Mouse (Mus musculus): ENCODE data around the gene Dnah11. TPM values are rescaled to one million over a fixed set of nuclear protein-coding genes. Genes with fewer than 3 reads are reported as not detected.

The Dnah11 gene
- total and polyA plus RNA-seq, 3 experiments = 0.11 to 0.77 TPM; not detected in 1

GRCm38 (mm10) chr12:118147521-118148033 lies 51.3 kb downstream of the Dnah11 start:
- DNase-seq (ENCODE audit: low read depth, low spot score) = no peak
- TF ChIP-seq MAZ (IDR thresholded peaks at IDR 0.05; ENCODE audit: low read depth, low read length) (no peak), EP300 (IDR thresholded peaks at IDR 0.05; ENCODE audit: low read depth in 1 of 2, low read length in 2 of 2) (peak; percentile 32 to 53; a peak in 2 of 4 replicates), CHD1 (IDR thresholded peaks at IDR 0.05; ENCODE audit: low read depth, low read length) (no peak), UBTF (IDR thresholded peaks at IDR 0.05; ENCODE audit: borderline replicate concordance, insufficient read depth, low read depth, low read length) (no peak), MXI1 (IDR thresholded peaks at IDR 0.05; ENCODE audit: low read depth, low read length) (no peak), TCF12 (IDR thresholded peaks at IDR 0.05; ENCODE audit: low read depth, low read length) (peak; percentile 75), GATA1 (IDR thresholded peaks at IDR 0.05; ENCODE audit: low read depth, low read length) (peak; percentile 28; the same call in 1 of the 2 replicates)
- H3K36me3 ChIP-seq (ENCODE audit: control insufficient read depth in 1 of 2, insufficient read depth in 2 of 2, low read length in 2 of 2) = no peaks in the 10 kb centered on the region
- H3K4me1 ChIP-seq (ENCODE audit: control insufficient read depth in 1 of 2, insufficient read depth in 2 of 2, low read length in 2 of 2) = no peaks in the 10 kb centered on the region
- H3K9me3 ChIP-seq (replicated peaks; ENCODE audit: insufficient read depth, low read length) = no peaks in the 10 kb centered on the region
- no peak overlapping the region for H3K9ac ChIP-seq (ENCODE audit: control insufficient read depth, low read depth, low read length, poor library complexity, severe bottlenecking)
- no peaks in the 10 kb centered on the region for H3K27me3 ChIP-seq (ENCODE audit: control insufficient read depth in 1 of 2, insufficient read depth in 2 of 2, low read length in 2 of 2)
- H3K27ac ChIP-seq (ENCODE audit: control insufficient read depth, low read depth, low read length) = no peak overlapping the region
- H3K79me2 ChIP-seq (ENCODE audit: control insufficient read depth, insufficient read depth, low read length, poor library complexity) = no peaks in the 10 kb centered on the region
- no peak overlapping the region for H3K4me3 ChIP-seq (ENCODE audit: control insufficient read depth in 1 of 2, insufficient read depth in 1 of 2, low read depth in 2 of 2, low read length in 2 of 2)

- Histone ChIP-seq H3K9me3 (replicated peaks; ENCODE audit: insufficient read depth, low read length) (no peaks in the 10 kb centered on the region), H3K4me1 (ENCODE audit: control insufficient read depth in 1 of 2, insufficient read depth in 2 of 2, low read length in 2 of 2) (no peaks in the 10 kb centered on the region), H3K27me3 (ENCODE audit: control insufficient read depth in 1 of 2, insufficient read depth in 2 of 2, low read length in 2 of 2) (peaks cover 0 to 3% of the 10 kb centered on the region in 2 experiments; a peak in 2 of 4 replicates), H3K4me3 (ENCODE audit: control insufficient read depth in 1 of 2, insufficient read depth in 1 of 2, low read depth in 2 of 2, low read length in 2 of 2) (no peak overlapping the region), H3K27ac (ENCODE audit: control insufficient read depth, low read depth, low read length) (no peak overlapping the region), H3K36me3 (ENCODE audit: control insufficient read depth in 1 of 2, insufficient read depth in 2 of 2, low read length in 2 of 2) (no peaks in the 10 kb centered on the region), H3K9ac (ENCODE audit: control insufficient read depth, low read depth, low read length, poor library complexity, severe bottlenecking) (no peak overlapping the region), H3K79me2 (ENCODE audit: control insufficient read depth, insufficient read depth, low read length, poor library complexity) (no peaks in the 10 kb centered on the region)
- DNase-seq (ENCODE audit: low read depth, low spot score) = no peak
- no peak for TF ChIP-seq MYC (IDR thresholded peaks at IDR 0.05; ENCODE audit: low read depth, low read length)
- no peak for TF ChIP-seq NRF1 (IDR thresholded peaks at IDR 0.05; ENCODE audit: insufficient read depth, low read depth, low read length, poor library complexity, severe bottlenecking)
- TF ChIP-seq POLR2A (IDR thresholded peaks at IDR 0.05; ENCODE audit: control insufficient read depth in 1 of 2, insufficient read depth in 1 of 2, low read depth in 1 of 2, low read length in 2 of 2, poor library complexity in 1 of 2) = no peak
- no peak for TF ChIP-seq ZMIZ1 (IDR thresholded peaks at IDR 0.05; ENCODE audit: low read depth, low read length)
- no peak for TF ChIP-seq POLR2AphosphoS5 (IDR thresholded peaks at IDR 0.05; ENCODE audit: borderline replicate concordance, low read depth, low read length)
- TF ChIP-seq E2F4 (IDR thresholded peaks at IDR 0.05; ENCODE audit: borderline replicate concordance, low read depth, low read length) = no peak
These were observed 70.7 kb downstream of the Dnah11 start for GRCm38 (mm10) chr12:118128116-118128515.

- Histone ChIP-seq H3K9me3 (replicated peaks; ENCODE audit: insufficient read depth, low read length) (no peaks in the 10 kb centered on the region), H3K36me3 (ENCODE audit: control insufficient read depth in 1 of 2, insufficient read depth in 2 of 2, low read length in 2 of 2) (no peaks in the 10 kb centered on the region), H3K9ac (ENCODE audit: control insufficient read depth, low read depth, low read length, poor library complexity, severe bottlenecking) (no peak overlapping the region), H3K79me2 (ENCODE audit: control insufficient read depth, insufficient read depth, low read length, poor library complexity) (no peaks in the 10 kb centered on the region), H3K4me3 (ENCODE audit: control insufficient read depth in 1 of 2, insufficient read depth in 1 of 2, low read depth in 2 of 2, low read length in 2 of 2) (no peak overlapping the region), H3K4me1 (ENCODE audit: control insufficient read depth in 1 of 2, insufficient read depth in 2 of 2, low read length in 2 of 2) (no peaks in the 10 kb centered on the region), H3K27me3 (ENCODE audit: control insufficient read depth in 1 of 2, insufficient read depth in 2 of 2, low read length in 2 of 2) (no peaks in the 10 kb centered on the region), H3K27ac (ENCODE audit: control insufficient read depth, low read depth, low read length) (no peak overlapping the region)
- no peak for DNase-seq (ENCODE audit: low read depth, low spot score)
- 0 out of 2 replicates have a peak, but pooled peaks have one; percentile 5 for TF ChIP-seq TAL1 (IDR thresholded peaks at IDR 0.05; ENCODE audit: low read length)
- no peak for TF ChIP-seq MAZ (IDR thresholded peaks at IDR 0.05; ENCODE audit: low read depth, low read length)
- TF ChIP-seq HCFC1 (IDR thresholded peaks at IDR 0.05; ENCODE audit: low read depth, low read length) = no peak
- TF ChIP-seq MEF2A (IDR thresholded peaks at IDR 0.05; ENCODE audit: extremely low read depth, insufficient replicate concordance, low read depth, low read length, poor library complexity, severe bottlenecking) = no peak
- peak; percentile 64; the same call in 1 of the 2 replicates for TF ChIP-seq POLR2AphosphoS5 (IDR thresholded peaks at IDR 0.05; ENCODE audit: borderline replicate concordance, low read depth, low read length)
These were observed 79.2 kb downstream of the Dnah11 start for GRCm38 (mm10) chr12:118119668-118120067.
